Mouse (Mus musculus) forebrain, embryonic 10.5 days (tissue): ENCODE results near the gene Magi2. TPM values are rescaled to one million over a fixed set of nuclear protein-coding genes. Genes with fewer than 3 reads are reported as not detected.

Source experiments
- DNase-seq: peaks from one replicate; pipeline ENCODE4 v3.0.0-alpha.2; 2017; ENCODE audit warnings: low spot score; ENCODE audit errors: extremely low spot score
- H3K27ac ChIP-seq: fragments of 300-500 bp; sonication (generic); 2 replicates; pipeline ENCODE4 v1.5.1; 2016; ENCODE audit warnings: mild to moderate bottlenecking
- H3K27me3 ChIP-seq: fragments of 300-500 bp; sonication (generic); 2 replicates; pipeline ENCODE4 v1.6.1; 2016; ENCODE audit warnings: mild to moderate bottlenecking; ENCODE audit not compliant: poor library complexity, severe bottlenecking
- H3K36me3 ChIP-seq: fragments of 300-500 bp; sonication (generic); replicated peaks from 2 replicates; pipeline ENCODE4 v1.6.1; 2016; ENCODE audit warnings: mild to moderate bottlenecking, moderate library complexity
- H3K4me1 ChIP-seq: fragments of 300-500 bp; sonication (generic); 2 replicates; pipeline ENCODE4 v1.6.1; 2016
- H3K4me3 ChIP-seq: fragments of 300-500 bp; sonication (generic); 2 replicates; pipeline ENCODE4 v1.5.1; 2016; ENCODE audit warnings: mild to moderate bottlenecking, moderate library complexity
- H3K9me3 ChIP-seq: fragments of 300-500 bp; sonication (generic); 2 replicates; pipeline ENCODE4 v1.6.1; 2016; ENCODE audit warnings: mild to moderate bottlenecking, moderate library complexity
- WGBS: fragments of 180-500 bp; shearing (Covaris S2); methylation state at CpG from one replicate; pipeline ENCODE4 v1.1.7; 2016; 5-methylcytosine and 5-hydroxymethylcytosine counted together
- polyA plus RNA-seq: library from polyadenylated mRNA; unstranded; fragments of >200 nt; fragmentation: Nextera tagmentation; extraction: Ambion mirVana; gene quantifications from 2 replicates; pipeline ENCODE4 v1.2.1, GENCODE M21; 2016

Magi2 gene
- polyA plus RNA-seq, 1 experiment from 2014 or later: 7.4 TPM

DNA sequence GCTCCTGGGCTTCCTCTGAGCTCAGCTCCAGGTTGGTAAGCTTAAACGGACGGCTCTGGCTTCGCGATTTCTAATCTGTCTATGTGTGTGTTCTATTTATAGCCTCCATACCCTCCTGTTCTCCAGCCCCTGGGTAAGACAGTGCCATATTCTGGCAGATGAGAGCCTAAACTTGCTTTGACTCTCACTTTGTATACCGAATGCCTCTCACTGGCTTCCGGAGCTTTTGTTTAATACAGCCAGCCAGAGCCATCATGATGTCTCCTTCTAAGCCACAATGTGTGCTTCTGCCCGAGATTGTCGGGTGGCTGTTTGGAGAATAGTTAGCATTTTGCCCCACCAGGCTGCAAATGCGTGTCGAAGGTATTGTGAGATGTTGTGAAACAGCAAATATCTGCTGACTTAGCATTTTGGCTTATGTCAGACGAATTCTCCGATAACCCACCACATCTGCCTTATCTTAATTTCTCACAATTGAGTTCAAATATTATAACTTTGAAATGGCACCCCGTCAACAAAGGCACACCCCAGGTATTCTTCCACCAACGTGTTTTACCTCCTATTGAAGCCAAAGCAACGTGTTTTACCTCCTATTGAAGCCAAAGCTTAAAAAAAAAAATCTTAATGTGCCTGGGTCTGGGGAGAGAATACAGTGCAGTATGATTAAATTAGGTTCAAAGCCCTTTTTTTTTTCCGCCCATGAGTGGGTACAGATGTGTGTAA is 681.3 kb downstream of the Magi2 start:
- peaks cover 25% of the 10 kb centered on the region for H3K27me3 ChIP-seq
- H3K27ac ChIP-seq: peak overlapping the region; percentile 79
- H3K4me1 ChIP-seq: peaks cover 35% of the 10 kb centered on the region
- H3K4me3 ChIP-seq: peak overlapping the region; percentile 57
- DNase-seq: peak; percentile 20
- H3K9me3 ChIP-seq: no peaks in the 10 kb centered on the region
- no peaks in the 10 kb centered on the region for H3K36me3 ChIP-seq
- WGBS: 3% methylated on average over 16 of the region's 16 CpGs

DNA sequence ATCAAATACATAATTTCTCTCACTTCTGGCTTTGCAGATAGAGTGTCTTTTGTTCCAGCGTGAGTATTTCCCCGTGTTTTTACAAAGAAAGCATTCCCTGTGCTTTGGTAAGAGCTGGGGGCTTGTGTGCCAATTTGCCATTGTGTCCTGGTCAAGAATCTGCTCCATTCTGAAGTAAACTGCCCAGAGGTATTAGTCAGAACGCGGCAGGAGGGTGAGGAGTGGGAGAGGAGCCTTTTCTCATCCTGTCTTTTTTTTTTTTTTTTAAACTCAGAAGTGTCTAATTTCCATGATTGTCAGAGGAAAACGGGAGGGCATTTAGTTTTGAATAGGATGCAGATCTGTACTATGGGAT is 681.8 kb downstream of the Magi2 start:
- WGBS: under 1% methylated on average over 5 of the region's 5 CpGs
- 0 out of 2 replicates have a peak overlapping the region, but pooled peaks have one; percentile 0 for H3K27ac ChIP-seq
- no peak for DNase-seq
- H3K4me3 ChIP-seq: peak overlapping the region; percentile 57
- peaks cover 35% of the 10 kb centered on the region for H3K4me1 ChIP-seq
- no peaks in the 10 kb centered on the region for H3K36me3 ChIP-seq
- H3K9me3 ChIP-seq: no peaks in the 10 kb centered on the region
- H3K27me3 ChIP-seq: peaks cover 25% of the 10 kb centered on the region

DNA sequence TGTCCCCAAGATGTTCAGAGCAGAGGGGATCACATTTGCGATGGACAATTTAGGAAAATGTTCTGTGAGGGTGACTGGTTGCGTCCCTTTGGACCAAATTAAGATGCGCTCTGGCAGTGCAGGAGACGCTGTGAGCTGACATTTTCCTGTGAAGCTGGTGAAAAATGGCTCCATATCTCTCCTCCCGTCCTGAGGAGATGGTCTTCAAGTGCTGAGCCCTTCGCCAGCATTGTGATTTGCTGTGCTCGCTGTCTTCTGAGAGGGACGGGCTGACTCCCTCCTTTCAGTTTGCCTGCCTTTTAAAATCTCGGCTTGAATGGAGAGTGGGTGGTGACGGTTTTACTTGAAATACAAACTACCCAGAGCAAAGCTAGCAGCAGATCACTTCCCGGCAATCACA is 682.2 kb downstream of the Magi2 start:
- Histone ChIP-seq H3K27me3 (peaks cover 25% of the 10 kb centered on the region), H3K4me3 (peak overlapping the region; percentile 57), H3K36me3 (no peaks in the 10 kb centered on the region), H3K4me1 (peaks cover 35% of the 10 kb centered on the region), H3K9me3 (no peaks in the 10 kb centered on the region), H3K27ac (0 out of 2 replicates have a peak overlapping the region, but pooled peaks have one; percentile 0)
- WGBS: 2% methylated on average over 11 of the region's 11 CpGs
- no peak for DNase-seq

DNA sequence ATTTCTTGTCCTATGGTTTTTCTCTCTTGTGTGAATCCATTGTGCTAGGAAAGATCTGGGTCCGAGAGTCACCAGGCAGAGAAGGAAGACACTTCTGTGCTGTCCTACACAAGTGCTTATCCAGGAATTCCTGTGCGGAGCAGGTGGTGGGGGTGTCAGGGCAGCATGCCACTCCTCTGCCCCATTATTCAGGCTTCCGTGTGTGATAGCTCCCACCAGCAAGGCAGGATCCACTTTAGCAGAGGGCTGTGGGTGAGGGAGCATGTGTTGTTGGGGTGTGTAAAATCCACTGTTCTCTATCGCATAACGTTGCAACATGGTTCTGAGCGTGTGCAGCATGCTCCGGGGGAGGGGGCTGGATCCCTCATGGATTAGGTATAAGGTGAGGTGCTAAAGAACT is 682.8 kb downstream of the Magi2 start:
- Histone ChIP-seq H3K4me1 (peaks cover 35% of the 10 kb centered on the region), H3K36me3 (no peaks in the 10 kb centered on the region), H3K4me3 (peak overlapping the region; percentile 57; the same call in 1 of the 2 replicates), H3K27me3 (peaks cover 25% of the 10 kb centered on the region), H3K27ac (no peak overlapping the region), H3K9me3 (no peaks in the 10 kb centered on the region)
- no peak for DNase-seq
- WGBS: 74% methylated on average over 7 of the region's 7 CpGs

GRCm38 (mm10) chr5:19932102-19932501 is 705.3 kb downstream of the Magi2 start:
- no peaks in the 10 kb centered on the region for H3K36me3 ChIP-seq
- H3K4me1 ChIP-seq: no peaks in the 10 kb centered on the region
- H3K9me3 ChIP-seq: no peaks in the 10 kb centered on the region
- H3K4me3 ChIP-seq: no peak overlapping the region
- no peaks in the 10 kb centered on the region for H3K27me3 ChIP-seq
- 93% methylated on average over 3 of the region's 3 CpGs for WGBS
- H3K27ac ChIP-seq: no peak overlapping the region
- DNase-seq: no peak

GRCm38 (mm10) chr5:19933190-19933589 is 706.4 kb downstream of the Magi2 start:
- Histone ChIP-seq H3K27ac (no peak overlapping the region), H3K4me1 (no peaks in the 10 kb centered on the region), H3K9me3 (no peaks in the 10 kb centered on the region), H3K4me3 (no peak overlapping the region), H3K27me3 (no peaks in the 10 kb centered on the region), H3K36me3 (no peaks in the 10 kb centered on the region)
- no peak for DNase-seq
- WGBS: 85% methylated on average over 2 of the region's 2 CpGs

- WGBS: 86% methylated on average over 2 of the region's 2 CpGs
- no peak for DNase-seq
- H3K27me3 ChIP-seq: no peaks in the 10 kb centered on the region
- no peaks in the 10 kb centered on the region for H3K4me1 ChIP-seq
- H3K9me3 ChIP-seq: no peaks in the 10 kb centered on the region
- no peak overlapping the region for H3K4me3 ChIP-seq
- H3K27ac ChIP-seq: no peak overlapping the region
- H3K36me3 ChIP-seq: no peaks in the 10 kb centered on the region
These were observed 724.3 kb downstream of the Magi2 start for GRCm38 (mm10) chr5:19951102-19951501.

DNA sequence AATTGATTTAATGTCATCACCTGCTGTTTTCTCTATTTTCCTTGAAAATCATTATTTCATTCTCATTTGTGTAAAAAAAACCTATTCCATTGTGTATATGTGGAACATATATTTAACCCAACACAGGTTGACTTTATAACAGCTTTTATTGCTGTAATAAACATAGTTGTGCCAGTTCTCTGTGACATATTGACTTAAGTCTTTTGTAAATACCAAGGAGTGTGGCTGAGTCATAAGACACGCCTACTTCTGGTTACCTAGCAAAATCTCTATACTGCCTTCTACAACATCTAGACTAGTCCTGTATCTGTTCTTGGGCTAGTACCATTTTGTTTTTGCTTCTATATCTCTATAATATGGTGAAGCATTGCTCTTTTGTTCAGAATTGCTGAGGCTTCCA is 737.3 kb downstream of the Magi2 start:
- Histone ChIP-seq H3K4me3 (no peak overlapping the region), H3K9me3 (no peaks in the 10 kb centered on the region), H3K4me1 (no peaks in the 10 kb centered on the region), H3K27ac (no peak overlapping the region), H3K36me3 (no peaks in the 10 kb centered on the region), H3K27me3 (no peaks in the 10 kb centered on the region)
- 94% methylated on average over 1 of the region's 1 CpGs for WGBS
- DNase-seq: no peak

DNA sequence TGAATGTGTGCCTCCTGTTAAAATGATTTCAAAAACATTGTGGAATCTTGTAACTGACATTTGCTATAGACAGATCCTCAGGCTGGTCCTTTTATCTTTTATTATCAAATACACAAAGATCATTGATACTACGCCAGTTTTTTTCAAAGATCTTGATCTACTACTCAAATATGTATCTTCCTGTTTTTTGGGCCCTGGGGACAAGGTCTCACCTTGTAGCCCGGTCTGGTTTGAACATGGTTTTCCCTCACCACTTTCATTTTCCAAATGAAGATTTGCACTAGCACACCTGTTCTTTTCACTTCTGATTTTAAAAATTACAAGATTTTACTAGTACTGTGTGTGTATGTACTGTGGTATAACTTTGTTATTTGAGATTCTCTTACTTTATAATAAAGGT is 745.9 kb downstream of the Magi2 start:
- H3K36me3 ChIP-seq: no peaks in the 10 kb centered on the region
- no peaks in the 10 kb centered on the region for H3K9me3 ChIP-seq
- 91% methylated on average over 2 of the region's 2 CpGs for whole genome bisulfite sequencing
- no peak for DNase-seq
- no peaks in the 10 kb centered on the region for H3K4me1 ChIP-seq
- H3K27ac ChIP-seq: no peak overlapping the region
- H3K4me3 ChIP-seq: no peak overlapping the region
- no peaks in the 10 kb centered on the region for H3K27me3 ChIP-seq

DNA sequence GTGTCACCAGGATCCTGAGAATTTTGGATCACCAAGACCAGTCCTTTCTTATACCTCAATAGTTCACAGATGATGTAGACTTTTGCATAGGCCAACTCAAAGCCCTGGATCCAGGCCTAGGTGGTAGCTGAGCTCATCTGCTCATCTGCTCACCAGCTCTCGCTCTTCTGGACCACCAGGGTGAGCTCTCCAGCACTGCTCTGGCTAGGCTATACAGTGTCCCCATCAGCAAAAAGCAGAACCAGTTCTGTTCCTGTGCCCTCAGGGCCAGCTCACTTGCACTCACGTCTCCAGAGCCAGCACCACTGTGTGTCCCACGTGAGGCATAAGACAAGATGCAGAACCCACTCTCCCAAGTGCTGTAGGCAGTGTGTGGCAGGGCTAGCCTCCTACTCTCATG is 747.0 kb downstream of the Magi2 start:
- 89% methylated on average over 3 of the region's 3 CpGs for WGBS

GRCm38 (mm10) chr5:19981518-19981917 is 754.7 kb downstream of the Magi2 start:
- WGBS: 54% methylated on average over 6 of the region's 6 CpGs
- no peak for DNase-seq
- Histone ChIP-seq H3K27ac (no peak overlapping the region), H3K4me3 (no peak overlapping the region), H3K4me1 (peaks cover 21% of the 10 kb centered on the region), H3K36me3 (no peaks in the 10 kb centered on the region), H3K9me3 (no peaks in the 10 kb centered on the region; the same call in 1 of the 2 replicates), H3K27me3 (no peaks in the 10 kb centered on the region)

More for the DNA sequence above, 747.0 kb downstream of the Magi2 start:
- no peaks in the 10 kb centered on the region for H3K27me3 ChIP-seq
- H3K27ac ChIP-seq: no peak overlapping the region
- no peaks in the 10 kb centered on the region; the same call in 1 of the 2 replicates for H3K9me3 ChIP-seq
- DNase-seq: no peak
- H3K36me3 ChIP-seq: no peaks in the 10 kb centered on the region
- no peak overlapping the region for H3K4me3 ChIP-seq
- H3K4me1 ChIP-seq: no peaks in the 10 kb centered on the region

DNA sequence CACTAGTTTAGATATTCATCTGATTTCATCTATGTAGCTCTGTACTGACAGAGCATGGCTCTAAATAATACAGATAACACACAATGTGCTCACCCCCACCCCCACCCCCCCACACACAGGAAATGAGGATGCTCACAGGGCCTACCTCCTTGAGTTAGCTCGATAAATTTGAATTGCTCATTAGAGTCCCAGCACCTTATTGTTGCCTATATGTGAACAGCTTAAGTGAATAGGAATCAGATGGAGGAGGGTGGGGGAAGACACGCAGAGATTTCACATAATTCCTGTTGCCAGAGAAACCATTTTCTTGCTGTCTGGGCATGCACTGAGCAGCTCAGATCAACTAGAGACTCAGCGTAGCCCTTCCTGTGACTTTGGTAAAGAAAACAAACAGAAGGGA is 755.2 kb downstream of the Magi2 start:
- no peaks in the 10 kb centered on the region for H3K36me3 ChIP-seq
- H3K27ac ChIP-seq: peak overlapping the region; percentile 20; the same call in 1 of the 2 replicates
- no peaks in the 10 kb centered on the region; the same call in 1 of the 2 replicates for H3K9me3 ChIP-seq
- no peaks in the 10 kb centered on the region for H3K27me3 ChIP-seq
- H3K4me3 ChIP-seq: no peak overlapping the region
- no peak for DNase-seq
- H3K4me1 ChIP-seq: peaks cover 21% of the 10 kb centered on the region
- 48% methylated on average over 3 of the region's 3 CpGs for whole genome bisulfite sequencing

DNA sequence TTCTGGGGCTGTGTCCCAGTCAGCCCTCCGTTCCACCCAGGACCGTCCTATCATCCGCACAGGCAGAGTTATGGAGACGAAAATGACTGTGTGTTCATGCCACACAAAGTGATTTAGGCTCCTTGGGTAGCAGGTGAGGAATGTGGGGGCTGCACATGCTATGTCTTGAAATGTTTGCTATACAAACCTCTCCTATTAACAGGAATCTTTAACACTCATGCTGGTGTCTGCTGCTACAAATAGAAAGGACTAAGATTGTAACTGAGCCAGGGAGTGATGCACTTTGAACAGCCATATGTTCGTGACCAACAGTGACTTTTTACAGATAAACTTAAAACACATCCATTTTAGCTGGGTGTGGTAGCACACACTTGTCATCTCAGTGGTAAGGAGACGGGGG is 772.6 kb downstream of the Magi2 start:
- 85% methylated on average over 6 of the region's 6 CpGs for WGBS
- no peak overlapping the region for H3K27ac ChIP-seq
- DNase-seq: no peak

More for the DNA sequence above, 772.6 kb downstream of the Magi2 start:
- no peaks in the 10 kb centered on the region for H3K36me3 ChIP-seq
- H3K4me3 ChIP-seq: no peak overlapping the region
- no peaks in the 10 kb centered on the region for H3K4me1 ChIP-seq
- 0 out of 2 replicates have a peak, but pooled peaks cover 4% of the 10 kb centered on the region for H3K9me3 ChIP-seq
- no peaks in the 10 kb centered on the region for H3K27me3 ChIP-seq
